16 mouse cellular contexts compared by ENCODE assay signal in genomic region chr2:161032394-161032793, GRCm38 (mm10).
DNase-seq lines count a peak whose midpoint lies in the region; ATAC-seq and TF ChIP-seq lines count a peak whose summit lies in the region.
"Had no signal": no experiment of that assay in that cellular context is flagged by ENCODE, and none has a peak within 500 bp of the region (broad histone marks: within the 10 kb centered on the region; RNA-seq: fewer than 3 reads in every experiment).

No protein-coding gene starts in this region.

- H3K9me3 ChIP-seq in embryonic facial prominence, embryonic 14.5 days (ENCODE audit: control insufficient read depth, low read length), result no peaks in the 10 kb centered on the region
- no peaks in the 10 kb centered on the region for H3K9me3 ChIP-seq in embryonic facial prominence, embryonic 10.5 days
- H3K9me3 ChIP-seq in lung, postnatal 0 days (ENCODE audit: low read length), result no peaks in the 10 kb centered on the region
- H3K9me3 ChIP-seq: embryonic facial prominence, embryonic 15.5 days; intestine, embryonic 15.5 days; limb, embryonic 13.5 days had no signal

- no peak overlapping the region for H3K27ac ChIP-seq in embryonic facial prominence, embryonic 14.5 days (replicated peaks; ENCODE audit: low read depth, low read length)
- no peak overlapping the region for H3K27ac ChIP-seq in embryonic facial prominence, embryonic 10.5 days (replicated peaks)
- no peak overlapping the region for H3K27ac ChIP-seq in lung, postnatal 0 days (ENCODE audit: low read length)
- H3K27ac ChIP-seq: embryonic facial prominence, embryonic 15.5 days; intestine, embryonic 15.5 days; limb, embryonic 13.5 days had no signal

- DNase-seq in embryonic facial prominence, embryonic 14.5 days (ENCODE audit: low spot score), result peak; percentile 14
- DNase-seq in embryonic facial prominence, embryonic 10.5 days (ENCODE audit: low spot score), result no peak
- peak; percentile 11 for DNase-seq in lung, postnatal 0 days (ENCODE audit: low spot score)
- DNase-seq in lung, postnatal 14 days, result no peak
- DNase-seq in adrenal gland, adult 8-10 months, result peak; percentile 34
- DNase-seq in kidney, adult 9 months, result no peak
- DNase-seq: cerebellum, adult 9-11 months; gastrocnemius, postnatal 10 days; kidney, postnatal 14 days; lung, adult 2 months had no signal

- no peaks in the 10 kb centered on the region for H3K27me3 ChIP-seq in embryonic facial prominence, embryonic 14.5 days (replicated peaks; ENCODE audit: control insufficient read depth, insufficient read depth, low read length)
- no peaks in the 10 kb centered on the region for H3K27me3 ChIP-seq in embryonic facial prominence, embryonic 10.5 days (replicated peaks; ENCODE audit: low read depth, poor library complexity, severe bottlenecking)
- no peaks in the 10 kb centered on the region for H3K27me3 ChIP-seq in lung, postnatal 0 days (replicated peaks; ENCODE audit: insufficient read depth, low read length)
- H3K27me3 ChIP-seq: embryonic facial prominence, embryonic 15.5 days; intestine, embryonic 15.5 days; limb, embryonic 13.5 days had no signal

- H3K4me3 ChIP-seq in embryonic facial prominence, embryonic 14.5 days (ENCODE audit: low read depth, low read length), result no peak overlapping the region
- H3K4me3 ChIP-seq in embryonic facial prominence, embryonic 10.5 days, result no peak overlapping the region
- no peak overlapping the region for H3K4me3 ChIP-seq in lung, postnatal 0 days (ENCODE audit: low read depth, low read length)
- H3K4me3 ChIP-seq: embryonic facial prominence, embryonic 15.5 days; intestine, embryonic 15.5 days; limb, embryonic 13.5 days had no signal

- no peak overlapping the region for H3K4me2 ChIP-seq in embryonic facial prominence, embryonic 14.5 days (ENCODE audit: low read depth, low read length)
- H3K4me2 ChIP-seq in lung, postnatal 0 days (replicated peaks; ENCODE audit: low read depth, low read length), result no peak overlapping the region
- H3K4me2 ChIP-seq: embryonic facial prominence, embryonic 15.5 days; intestine, embryonic 15.5 days; limb, embryonic 13.5 days; midbrain, embryonic 11.5 days had no signal

- WGBS in embryonic facial prominence, embryonic 14.5 days, result 78% methylated on average over 7 of the region's 7 CpGs
- 93% methylated on average over 7 of the region's 7 CpGs for WGBS in embryonic facial prominence, embryonic 10.5 days
- 68% methylated on average over 7 of the region's 7 CpGs for WGBS in lung, postnatal 0 days

- TF ChIP-seq CTCF in lung, postnatal 0 days (IDR thresholded peaks at IDR 0.05), result no peak

- H3K4me1 ChIP-seq in embryonic facial prominence, embryonic 14.5 days (ENCODE audit: control insufficient read depth, insufficient read depth, low read length), result no peaks in the 10 kb centered on the region
- no peaks in the 10 kb centered on the region for H3K4me1 ChIP-seq in embryonic facial prominence, embryonic 10.5 days
- no peaks in the 10 kb centered on the region for H3K4me1 ChIP-seq in lung, postnatal 0 days (ENCODE audit: insufficient read depth, low read depth, low read length)
- H3K4me1 ChIP-seq: embryonic facial prominence, embryonic 15.5 days; intestine, embryonic 15.5 days; limb, embryonic 13.5 days had no signal

- H3K9ac ChIP-seq in embryonic facial prominence, embryonic 14.5 days (ENCODE audit: low read depth, low read length), result no peak overlapping the region
- H3K9ac ChIP-seq in lung, postnatal 0 days (replicated peaks; ENCODE audit: low read depth), result no peak overlapping the region
- H3K9ac ChIP-seq: embryonic facial prominence, embryonic 15.5 days; intestine, embryonic 15.5 days; limb, embryonic 13.5 days had no signal

- peaks cover 62% of the 10 kb centered on the region for H3K36me3 ChIP-seq in embryonic facial prominence, embryonic 14.5 days (ENCODE audit: control insufficient read depth, insufficient read depth, low read length)
- peaks cover 90% of the 10 kb centered on the region for H3K36me3 ChIP-seq in embryonic facial prominence, embryonic 10.5 days (replicated peaks)
- peaks cover 8% of the 10 kb centered on the region; the same call in 1 of the 2 replicates for H3K36me3 ChIP-seq in lung, postnatal 0 days (ENCODE audit: insufficient read depth, low read length)

- no peak for ATAC-seq in embryonic facial prominence, embryonic 14.5 days (ENCODE audit: low read depth)
- no peak for ATAC-seq in lung, postnatal 0 days
- ATAC-seq in megakaryocyte-erythroid progenitor cell, adult 5-6 weeks (replicated peaks; ENCODE audit: low FRiP score, low TSS enrichment, poor library complexity, severe bottlenecking), result peak; percentile 89
- ATAC-seq: forebrain, embryonic 16.5 days; intestine, embryonic 15.5 days had no signal

- TF ChIP-seq EP300 in lung, postnatal 0 days (IDR thresholded peaks at IDR 0.05), result no peak

Comparison
In these comparisons a context has a peak if more than half of its experiments do, and no peak if none do; other contexts are left out.
1. DNase-seq: peak in embryonic facial prominence, embryonic 14.5 days (single experiment), lung, postnatal 0 days (single experiment) and adrenal gland, adult 8-10 months (single experiment); none in embryonic facial prominence, embryonic 10.5 days (single experiment), lung, postnatal 14 days (single experiment) and kidney, adult 9 months (single experiment).